Mouse (Mus musculus): ENCODE results near the gene Ap3d1.

The Ap3d1 gene

GRCm38 (mm10) chr10:80757717-80758116, 15.7 kb upstream of the Ap3d1 start:
- no peak for DNase-seq (ENCODE audit: low read depth, low spot score)

DNA sequence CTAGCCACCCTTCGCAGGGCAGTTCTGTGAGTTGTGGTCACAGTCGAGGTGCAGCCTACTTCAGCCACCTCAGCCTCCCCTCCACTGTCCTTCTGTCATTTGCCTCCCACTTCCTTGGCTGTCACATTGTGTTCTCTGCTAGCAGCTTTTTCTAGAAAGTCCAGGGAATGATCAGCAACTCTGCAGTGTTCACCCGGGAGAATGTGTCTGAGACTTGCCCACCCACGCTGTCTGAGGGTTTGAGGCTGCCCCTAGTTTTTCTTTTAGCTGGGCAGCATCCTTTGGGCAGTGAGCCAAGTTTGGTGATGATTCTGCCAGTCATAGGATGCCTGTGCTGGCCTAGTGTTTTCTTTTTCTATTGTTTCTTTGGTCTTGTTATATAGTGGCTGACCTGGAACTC, 14.9 kb upstream of the Ap3d1 start:
- no peak for DNase-seq (ENCODE audit: low read depth, low spot score)

GRCm38 (mm10) chr10:80756509-80756908, 14.4 kb upstream of the Ap3d1 start:
- DNase-seq (ENCODE audit: low read depth, low spot score): no peak

- no peak for DNase-seq (ENCODE audit: low read depth, low spot score)
Measured at GRCm38 (mm10) chr10:80756099-80756498, 14.0 kb upstream of the Ap3d1 start.

- DNase-seq (ENCODE audit: low read depth, low spot score): no peak
Measured at GRCm38 (mm10) chr10:80755291-80756015, 13.4 kb upstream of the Ap3d1 start.

DNA sequence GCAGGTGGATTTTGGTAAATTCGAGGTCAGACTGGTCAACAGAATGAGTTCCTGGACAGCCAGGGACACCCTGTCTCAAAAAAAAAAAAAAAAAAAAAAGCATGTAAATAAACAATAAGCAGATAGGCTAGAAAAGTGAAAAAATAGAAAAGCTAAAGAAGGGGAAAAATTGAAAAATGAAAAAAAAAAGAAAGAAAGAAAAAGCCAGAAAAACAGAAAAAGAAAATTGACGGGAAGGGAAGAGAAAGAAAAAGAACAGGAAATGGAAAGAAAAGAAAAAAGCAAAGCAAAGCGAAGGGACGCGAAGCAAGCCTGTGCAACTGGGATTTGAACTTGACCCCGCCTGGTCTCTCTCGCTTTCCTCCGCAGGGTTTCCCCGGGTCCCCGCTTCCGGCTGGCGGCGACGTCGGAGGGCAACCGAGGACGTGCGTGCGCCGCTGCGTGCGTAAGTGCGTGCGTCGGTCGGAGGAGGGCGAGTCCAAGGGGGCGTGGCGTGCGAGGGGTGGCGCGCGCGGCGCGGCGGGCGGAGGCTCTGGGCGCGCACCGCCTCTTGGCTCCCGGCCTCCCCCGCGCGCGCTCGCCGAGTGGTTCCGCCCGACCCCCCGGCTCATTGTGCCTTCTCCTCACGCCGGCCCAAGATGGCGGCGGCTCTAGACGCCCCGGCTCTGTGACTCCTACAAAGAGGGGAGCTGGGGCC, 12.7 kb upstream of the Ap3d1 start, which contains the start of gene Dot1l:
Gene Dot1l (plus strand): TSS at position 613 of the 697 bp plus-strand sequence.
- DNase-seq (ENCODE audit: low read depth, low spot score): peak; percentile 93

- DNase-seq (ENCODE audit: low read depth, low spot score): no peak
Measured at GRCm38 (mm10) chr10:80752079-80752625, 10.1 kb upstream of the Ap3d1 start.

DNA sequence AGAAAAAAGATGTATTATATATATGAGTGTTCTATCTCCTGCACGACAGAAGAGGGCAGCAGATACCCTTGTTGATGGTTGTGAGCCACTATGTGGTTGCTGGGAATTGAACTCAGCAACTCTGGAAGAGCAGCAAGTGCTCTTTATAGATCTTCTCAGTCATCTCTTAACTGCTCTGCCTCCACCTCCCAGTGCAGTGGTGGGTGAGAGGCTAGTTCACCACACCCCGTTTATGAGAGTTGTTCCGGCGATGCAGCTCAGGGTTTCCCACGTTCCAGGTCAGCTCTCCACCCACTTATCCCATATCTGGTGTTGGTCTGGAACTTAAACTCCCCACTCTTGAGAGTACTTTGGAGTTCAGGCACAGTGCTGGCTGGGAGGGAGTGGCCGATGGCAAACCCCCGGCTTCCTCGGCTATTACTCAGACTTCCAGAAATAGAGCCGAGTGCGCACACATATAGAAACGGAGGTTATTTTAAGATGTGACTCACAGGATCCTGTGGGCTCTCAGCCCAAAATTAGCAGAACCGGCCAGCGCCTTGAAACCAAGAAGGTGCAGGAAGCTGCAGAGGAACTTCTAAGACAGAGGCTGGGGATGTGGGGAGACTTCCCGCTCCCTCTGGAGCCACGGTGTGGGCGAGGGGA, 9.2 kb upstream of the Ap3d1 start:
- DNase-seq (ENCODE audit: low read depth, low spot score): no peak

DNA sequence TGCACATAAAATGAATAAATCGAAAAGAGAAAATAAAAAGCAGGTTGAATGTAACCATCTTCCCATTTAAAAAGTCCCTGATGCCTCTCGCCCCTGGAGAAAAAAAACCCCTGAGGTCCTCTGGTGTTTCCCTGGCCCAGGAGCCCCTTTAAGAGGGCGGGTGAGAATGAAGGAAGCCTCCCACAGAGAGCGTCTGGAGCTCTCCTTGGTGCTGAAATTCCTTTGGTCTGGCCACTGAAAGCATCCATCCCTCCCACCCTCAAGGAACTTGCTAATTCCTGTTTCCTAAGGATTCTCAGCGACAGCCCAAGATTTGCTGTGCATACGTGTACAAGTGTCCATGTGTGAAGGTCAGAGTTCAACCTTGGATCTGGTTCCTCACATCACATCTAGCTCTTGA, 6.5 kb upstream of the Ap3d1 start:
- no peak for DNase-seq (ENCODE audit: low read depth, low spot score)

- peak; percentile 61 for DNase-seq (ENCODE audit: low read depth, low spot score)
Measured at GRCm38 (mm10) chr10:80747410-80747809, 5.3 kb upstream of the Ap3d1 start.

DNA sequence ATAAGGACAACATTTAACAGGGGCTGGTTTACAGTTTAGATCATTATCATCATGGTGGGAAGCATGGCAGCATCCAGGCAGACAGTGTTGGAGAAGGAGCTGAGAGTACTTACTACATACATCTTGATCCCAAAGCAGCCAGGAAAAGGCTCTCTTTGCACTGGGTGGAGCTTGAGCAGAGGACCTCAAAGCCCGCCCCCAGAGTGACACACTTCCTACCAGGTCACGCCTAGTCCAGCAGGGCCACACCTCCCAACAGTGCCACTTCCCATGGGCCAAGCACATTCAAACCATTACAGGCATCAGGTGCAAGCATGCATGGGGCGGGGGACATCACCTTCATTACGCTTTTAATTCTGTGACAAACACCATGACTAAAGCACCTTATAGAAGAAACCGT, 2.2 kb upstream of the Ap3d1 start:
- peak; percentile 68 for DNase-seq (ENCODE audit: low read depth, low spot score)

GRCm38 (mm10) chr10:80741634-80742179, 357 bp downstream of the Ap3d1 start:
- DNase-seq (ENCODE audit: low read depth, low spot score): no peak

GRCm38 (mm10) chr10:80741146-80741545, 918 bp downstream of the Ap3d1 start:
- no peak for DNase-seq (ENCODE audit: low read depth, low spot score)

- DNase-seq (ENCODE audit: low read depth, low spot score): no peak
Measured at GRCm38 (mm10) chr10:80738657-80739056, 3.4 kb downstream of the Ap3d1 start.

GRCm38 (mm10) chr10:80736731-80737130, 5.3 kb downstream of the Ap3d1 start:
- no peak for DNase-seq (ENCODE audit: low read depth, low spot score)

DNA sequence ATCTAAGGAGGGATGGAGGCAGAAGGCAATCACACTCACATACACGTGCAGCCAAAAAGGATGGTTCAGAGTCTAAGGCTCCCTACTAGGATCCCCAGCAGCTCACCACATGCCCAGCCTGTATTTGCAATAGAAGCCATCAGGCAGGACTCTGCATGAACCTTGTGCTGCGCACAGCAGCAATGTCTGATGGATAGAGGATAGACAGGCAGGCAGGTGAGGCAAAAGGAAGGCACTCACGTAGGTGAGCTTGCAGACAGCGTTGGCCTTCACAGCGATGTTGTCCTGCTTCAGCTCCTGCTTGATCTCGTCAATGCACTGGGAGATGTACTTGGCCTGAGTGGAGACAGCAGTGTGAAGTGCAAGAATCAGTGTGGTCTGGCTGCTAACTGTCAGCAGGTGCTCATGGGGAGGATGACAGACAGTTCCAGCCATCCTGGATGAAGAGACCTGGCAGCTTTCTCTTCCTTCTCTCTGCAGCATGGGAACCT, 9.4 kb downstream of the Ap3d1 start:
- no peak for DNase-seq (ENCODE audit: low read depth, low spot score)

DNA sequence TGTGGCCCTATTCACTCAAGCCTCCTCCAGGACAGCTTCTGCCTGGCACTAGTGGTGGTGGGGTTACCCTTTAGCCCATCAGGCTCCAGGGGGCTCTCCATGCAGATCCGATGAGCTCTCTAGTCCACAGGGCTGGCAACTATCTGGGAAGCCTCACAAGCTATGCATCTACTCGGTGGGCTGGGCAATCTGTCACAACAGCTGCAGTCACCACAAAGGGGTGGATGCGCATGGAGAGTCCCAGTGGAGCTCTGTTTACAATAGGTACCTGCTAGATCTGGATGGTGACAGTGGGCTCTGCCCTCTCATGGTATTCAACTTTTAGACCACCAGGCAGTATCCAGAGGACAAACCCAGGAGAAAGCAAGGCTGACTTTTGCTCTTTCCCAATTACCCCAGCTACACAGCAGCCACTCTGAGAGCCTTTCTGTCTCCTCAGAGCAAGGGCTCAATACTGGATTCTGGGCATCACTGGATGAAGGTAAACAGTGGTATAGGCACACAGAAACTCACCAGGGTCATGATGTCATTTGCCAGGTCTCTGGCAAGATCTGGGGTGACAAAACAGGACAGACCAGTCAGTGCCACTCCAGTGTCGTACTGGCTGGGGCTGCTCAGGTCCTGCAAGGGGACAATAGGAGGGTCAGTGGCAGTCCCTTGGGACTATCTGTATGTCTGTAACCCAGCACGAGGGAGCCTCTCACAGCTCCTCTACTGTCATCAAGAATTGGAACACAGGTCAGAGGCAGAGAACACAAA, 14.5 kb downstream of the Ap3d1 start:
- no peak for DNase-seq (ENCODE audit: low read depth, low spot score)

- DNase-seq (ENCODE audit: low read depth, low spot score): no peak
Measured at GRCm38 (mm10) chr10:80717281-80717680, 24.8 kb downstream of the Ap3d1 start.

DNA sequence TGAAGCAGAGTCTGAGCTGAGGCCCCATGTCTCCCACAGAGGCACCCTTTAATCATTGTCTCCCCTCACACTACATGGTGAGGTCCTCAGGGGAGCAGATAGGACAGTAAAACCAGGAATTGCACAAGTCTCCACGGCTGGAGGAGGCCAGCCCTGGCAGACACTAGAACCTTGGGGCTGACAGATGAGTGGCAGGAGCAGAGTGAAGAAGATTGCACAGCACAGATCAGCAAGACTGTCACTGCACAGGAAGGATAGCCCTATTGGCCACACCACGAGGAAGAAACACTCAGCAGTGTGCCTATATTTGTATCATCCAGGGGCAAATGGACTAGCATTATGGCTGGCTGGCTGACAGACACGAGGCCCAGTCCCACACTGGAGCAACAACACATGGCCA, 31.2 kb downstream of the Ap3d1 start:
- DNase-seq (ENCODE audit: low read depth, low spot score): no peak

DNA sequence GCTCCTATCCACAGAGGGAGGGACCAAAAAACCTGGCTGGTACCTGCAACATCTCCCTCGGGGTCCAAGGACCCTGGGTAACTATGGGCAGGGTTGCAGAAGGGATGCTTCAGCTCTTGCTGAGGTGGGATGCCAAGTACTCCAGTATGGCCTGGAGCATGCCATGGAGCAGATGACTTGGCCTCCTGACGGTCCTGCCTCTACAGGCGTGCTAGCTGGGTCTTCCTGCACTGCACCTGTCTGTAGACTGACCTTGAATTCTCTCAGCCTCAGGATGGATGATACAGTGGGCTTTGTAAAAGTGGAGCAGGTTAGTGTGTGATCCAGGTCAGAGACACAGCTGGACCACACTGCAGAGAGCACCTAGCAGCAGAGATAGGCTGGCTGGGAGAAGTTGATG, 36.6 kb downstream of the Ap3d1 start:
- DNase-seq (ENCODE audit: low read depth, low spot score): no peak

DNA sequence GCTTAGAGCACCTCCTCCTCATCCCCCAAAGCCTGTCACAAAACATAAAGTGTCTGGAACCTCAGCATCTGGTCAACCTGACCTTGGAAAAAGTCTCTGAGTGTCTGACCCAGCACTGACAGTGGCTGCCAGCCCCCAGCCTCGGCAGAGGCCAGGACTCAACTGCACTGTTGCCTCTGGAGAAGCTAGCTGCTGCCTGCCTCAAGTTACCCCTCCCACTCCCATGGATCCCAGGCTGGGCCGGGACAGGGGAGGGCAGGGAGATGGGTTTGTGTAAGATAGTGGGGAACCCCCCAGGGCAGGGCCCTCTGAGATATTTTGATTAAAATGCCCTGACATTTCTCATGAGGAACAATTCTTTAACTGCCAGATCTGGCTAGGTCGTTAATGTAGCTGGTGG, 37.0 kb downstream of the Ap3d1 start:
- no peak for DNase-seq (ENCODE audit: low read depth, low spot score)

Data from c-Kit-negative CD71-positive TER-119-positive erythroid progenitor cells, embryonic 14.5 days (primary cell).